Comparison of ENCODE assay signal across 5 mouse cellular contexts in genomic region chr1:52540124-52540523, GRCm38 (mm10). TPM values are rescaled to one million over a fixed set of nuclear protein-coding genes. Genes with fewer than 3 reads are reported as not detected.
A peak's percentile ranks its signal among the peaks of the same experiment; 100 is the strongest.
DNase-seq lines count a peak whose midpoint lies in the region; ATAC-seq and TF ChIP-seq lines count a peak whose summit lies in the region.
"Not testable (repeated sequence)": the region's sequence is repeated elsewhere in the genome, so short reads cannot be mapped to it uniquely, and the experiment has no call there.

No protein-coding gene starts in this region.

- 31% methylated on average over 3 of the region's 3 CpGs for WGBS in heart, embryonic 11.5 days (ENCODE audit: insufficient replicate concordance)
- WGBS in heart, embryonic 13.5 days = 35% methylated on average over 3 of the region's 3 CpGs
- 35% methylated on average over 3 of the region's 3 CpGs for WGBS in heart, embryonic 15.5 days
- WGBS in heart, postnatal 0 days = 31% methylated on average over 3 of the region's 3 CpGs

- H3K27ac ChIP-seq in heart, embryonic 11.5 days (ENCODE audit: low read depth, low read length) = peak overlapping the region; percentile 75
- peak overlapping the region; percentile 77 for H3K27ac ChIP-seq in heart, embryonic 13.5 days (replicated peaks)
- peak overlapping the region; percentile 42; the same call in 1 of the 2 replicates for H3K27ac ChIP-seq in heart, embryonic 15.5 days
- not testable (repeated sequence) for H3K27ac ChIP-seq in heart, postnatal 0 days (ENCODE audit: low read depth)

- not testable (repeated sequence) for TF ChIP-seq EP300 in heart, postnatal 0 days (IDR thresholded peaks at IDR 0.05; ENCODE audit: low read depth)

- not testable (repeated sequence) for H3K27me3 ChIP-seq in heart, embryonic 11.5 days (ENCODE audit: control insufficient read depth, insufficient read depth, low read length); heart, embryonic 13.5 days (replicated peaks); heart, embryonic 15.5 days; heart, postnatal 0 days (ENCODE audit: control insufficient read depth, insufficient read depth, low read length)

- H3K4me2 ChIP-seq in heart, embryonic 11.5 days = peak overlapping the region; percentile 31; the same call in 1 of the 2 replicates
- peak overlapping the region; percentile 8; the same call in 1 of the 2 replicates for H3K4me2 ChIP-seq in heart, embryonic 13.5 days
- peak overlapping the region; percentile 15; the same call in 1 of the 2 replicates for H3K4me2 ChIP-seq in heart, embryonic 15.5 days
- H3K4me2 ChIP-seq in heart, postnatal 0 days (ENCODE audit: low read depth, low read length) = not testable (repeated sequence)

- peak; percentile 61 for DNase-seq in heart, adult 11 months
- not testable (repeated sequence) for DNase-seq in heart, postnatal 0 days (ENCODE audit: low spot score)

- H3K4me1 ChIP-seq in heart, embryonic 11.5 days (ENCODE audit: control insufficient read depth, insufficient read depth, low read length); heart, embryonic 15.5 days (replicated peaks); heart, postnatal 0 days (ENCODE audit: control insufficient read depth, insufficient read depth): not testable (repeated sequence)
- H3K4me1 ChIP-seq in heart, embryonic 13.5 days = peaks cover 11% of the 10 kb centered on the region

- not testable (repeated sequence) for H3K9ac ChIP-seq in heart, embryonic 11.5 days (ENCODE audit: low read depth, low read length); heart, embryonic 13.5 days; heart, embryonic 15.5 days; heart, postnatal 0 days (replicated peaks; ENCODE audit: low read depth, low read length)

- not testable (repeated sequence) for H3K36me3 ChIP-seq in heart, embryonic 11.5 days (ENCODE audit: control insufficient read depth, insufficient read depth, low read length); heart, embryonic 13.5 days; heart, embryonic 15.5 days; heart, postnatal 0 days (replicated peaks; ENCODE audit: control insufficient read depth, insufficient read depth, low read length)

- H3K9me3 ChIP-seq in heart, embryonic 11.5 days (replicated peaks; ENCODE audit: control insufficient read depth, low read length); heart, embryonic 13.5 days; heart, embryonic 15.5 days (replicated peaks); heart, postnatal 0 days (replicated peaks; ENCODE audit: control insufficient read depth, low read length): not testable (repeated sequence)

- not testable (repeated sequence) for ATAC-seq in heart, embryonic 11.5 days (replicated peaks; ENCODE audit: insufficient number of reproducible peaks, low FRiP score, low TSS enrichment); heart, embryonic 13.5 days (ENCODE audit: extremely low read depth, insufficient number of reproducible peaks, low FRiP score, low TSS enrichment); heart, embryonic 15.5 days (replicated peaks; ENCODE audit: insufficient number of reproducible peaks, insufficient read depth, low FRiP score, low read depth)
- peak; percentile 41 for ATAC-seq in heart, postnatal 0 days (ENCODE audit: insufficient read depth, low read depth)

- H3K4me3 ChIP-seq in heart, embryonic 11.5 days (ENCODE audit: low read depth, low read length); heart, embryonic 13.5 days; heart, embryonic 15.5 days; heart, postnatal 0 days (ENCODE audit: low read depth, low read length): not testable (repeated sequence)

- not testable (repeated sequence) for TF ChIP-seq CTCF in heart, postnatal 0 days (IDR thresholded peaks at IDR 0.05; ENCODE audit: low read depth)

RNA-seq across cellular contexts. Expression of gene Nab1, which starts 39.6 kb away (rescaled TPM):
- 29.5 and 31.4 TPM in 2 replicates for polyA plus RNA-seq in heart, embryonic 11.5 days (2014; fragmentation: Nextera tagmentation; extraction: Ambion mirVana)
- 18.8 and 19.7 TPM in 2 replicates for polyA plus RNA-seq in heart, embryonic 13.5 days (2015; fragmentation: Nextera tagmentation; extraction: Ambion mirVana)
- polyA plus RNA-seq in heart, embryonic 15.5 days (2015; fragmentation: Nextera tagmentation; extraction: Ambion mirVana) = 23.6 and 25.1 TPM in 2 replicates
- 23.7 and 31.9 TPM in 2 replicates for total RNA-seq in heart, postnatal 0 days (2014; rRNA removed; ENCODE audit: low replicate concordance)
- polyA plus RNA-seq in heart, postnatal 0 days (2015; fragmentation: Nextera tagmentation; extraction: Ambion mirVana) = 13.2 and 15.0 TPM in 2 replicates
